Mouse (Mus musculus): ENCODE results near the gene Cela3b. TPM values are rescaled to one million over a fixed set of nuclear protein-coding genes. Genes with fewer than 3 reads are reported as not detected.

Gene Cela3b
- not detected in 2 replicates for polyA plus RNA-seq (2015; fragmentation: Nextera tagmentation; extraction: Ambion mirVana)

- H3K9me3 ChIP-seq (ENCODE audit: control insufficient read depth, low read length): no peaks in the 10 kb centered on the region
- ATAC-seq: no peak
- H3K36me3 ChIP-seq (ENCODE audit: control insufficient read depth, insufficient read depth): no peaks in the 10 kb centered on the region
- no peaks in the 10 kb centered on the region for H3K27me3 ChIP-seq (replicated peaks; ENCODE audit: control insufficient read depth, insufficient read depth, low read length)
- WGBS: 93% methylated on average over 4 of the region's 4 CpGs
- no peak within 1 kb of the TSS for H3K9ac ChIP-seq (replicated peaks; ENCODE audit: low read depth, low read length)
- H3K4me2 ChIP-seq (ENCODE audit: low read length): no peak within 1 kb of the TSS
- no peaks in the 10 kb centered on the region for H3K4me1 ChIP-seq (replicated peaks; ENCODE audit: control insufficient read depth, insufficient read depth, low read length)
- no peak within 1 kb of the TSS for H3K27ac ChIP-seq (ENCODE audit: low read length)
- H3K4me3 ChIP-seq (replicated peaks; ENCODE audit: low read length): no peak within 1 kb of the TSS
These were observed at the start of gene Cela3b for GRCm38 (mm10) chr4:137430502-137430901. TSS of gene Cela3b (minus strand) at chr4:137430540.

GRCm38 (mm10) chr4:137479757-137480156 lies 49.4 kb upstream of the Cela3b start:
- H3K4me2 ChIP-seq (ENCODE audit: low read length): no peak overlapping the region
- WGBS: 6% methylated on average over 6 of the region's 6 CpGs
- peaks cover 14% of the 10 kb centered on the region for H3K4me1 ChIP-seq (replicated peaks; ENCODE audit: control insufficient read depth, insufficient read depth, low read length)
- no peaks in the 10 kb centered on the region for H3K27me3 ChIP-seq (replicated peaks; ENCODE audit: control insufficient read depth, insufficient read depth, low read length)
- no peaks in the 10 kb centered on the region for H3K36me3 ChIP-seq (ENCODE audit: control insufficient read depth, insufficient read depth)
- no peak overlapping the region for H3K27ac ChIP-seq (ENCODE audit: low read length)
- ATAC-seq: no peak
- H3K4me3 ChIP-seq (replicated peaks; ENCODE audit: low read length): no peak overlapping the region
- H3K9me3 ChIP-seq (ENCODE audit: control insufficient read depth, low read length): no peaks in the 10 kb centered on the region
- no peak overlapping the region for H3K9ac ChIP-seq (replicated peaks; ENCODE audit: low read depth, low read length)

- H3K4me2 ChIP-seq (ENCODE audit: low read length): no peak overlapping the region
- peaks cover 9% of the 10 kb centered on the region for H3K4me1 ChIP-seq (replicated peaks; ENCODE audit: control insufficient read depth, insufficient read depth, low read length)
- no peak overlapping the region for H3K4me3 ChIP-seq (replicated peaks; ENCODE audit: low read length)
- no peak overlapping the region for H3K9ac ChIP-seq (replicated peaks; ENCODE audit: low read depth, low read length)
- no peaks in the 10 kb centered on the region for H3K9me3 ChIP-seq (ENCODE audit: control insufficient read depth, low read length)
- ATAC-seq: no peak
- 60% methylated on average over 5 of the region's 5 CpGs for WGBS
- no peak overlapping the region for H3K27ac ChIP-seq (ENCODE audit: low read length)
- H3K36me3 ChIP-seq (ENCODE audit: control insufficient read depth, insufficient read depth): no peaks in the 10 kb centered on the region
- H3K27me3 ChIP-seq (replicated peaks; ENCODE audit: control insufficient read depth, insufficient read depth, low read length): no peaks in the 10 kb centered on the region
These were observed 48.0 kb upstream of the Cela3b start for GRCm38 (mm10) chr4:137478306-137478705.

- Histone ChIP-seq H3K4me3 (replicated peaks; ENCODE audit: low read length) (no peak overlapping the region), H3K9ac (replicated peaks; ENCODE audit: low read depth, low read length) (no peak overlapping the region), H3K27ac (ENCODE audit: low read length) (no peak overlapping the region), H3K9me3 (ENCODE audit: control insufficient read depth, low read length) (no peaks in the 10 kb centered on the region), H3K4me2 (ENCODE audit: low read length) (no peak overlapping the region), H3K27me3 (replicated peaks; ENCODE audit: control insufficient read depth, insufficient read depth, low read length) (no peaks in the 10 kb centered on the region), H3K4me1 (replicated peaks; ENCODE audit: control insufficient read depth, insufficient read depth, low read length) (peaks cover 9% of the 10 kb centered on the region), H3K36me3 (ENCODE audit: control insufficient read depth, insufficient read depth) (no peaks in the 10 kb centered on the region)
- 59% methylated on average over 6 of the region's 6 CpGs for WGBS
- ATAC-seq: no peak
These were observed 47.3 kb upstream of the Cela3b start for GRCm38 (mm10) chr4:137477611-137478010.

GRCm38 (mm10) chr4:137476761-137477237 lies 46.5 kb upstream of the Cela3b start:
- no peak overlapping the region for H3K9ac ChIP-seq (replicated peaks; ENCODE audit: low read depth, low read length)
- H3K36me3 ChIP-seq (ENCODE audit: control insufficient read depth, insufficient read depth): no peaks in the 10 kb centered on the region
- no peak overlapping the region for H3K4me2 ChIP-seq (ENCODE audit: low read length)
- peaks cover 9% of the 10 kb centered on the region for H3K4me1 ChIP-seq (replicated peaks; ENCODE audit: control insufficient read depth, insufficient read depth, low read length)
- H3K27me3 ChIP-seq (replicated peaks; ENCODE audit: control insufficient read depth, insufficient read depth, low read length): no peaks in the 10 kb centered on the region
- ATAC-seq: no peak
- H3K4me3 ChIP-seq (replicated peaks; ENCODE audit: low read length): no peak overlapping the region
- no peak overlapping the region for H3K27ac ChIP-seq (ENCODE audit: low read length)
- no peaks in the 10 kb centered on the region for H3K9me3 ChIP-seq (ENCODE audit: control insufficient read depth, low read length)
- whole genome bisulfite sequencing: 25% methylated on average over 17 of the region's 17 CpGs

GRCm38 (mm10) chr4:137476065-137476760 lies 45.9 kb upstream of the Cela3b start:
- Histone ChIP-seq H3K9me3 (ENCODE audit: control insufficient read depth, low read length) (no peaks in the 10 kb centered on the region), H3K36me3 (ENCODE audit: control insufficient read depth, insufficient read depth) (no peaks in the 10 kb centered on the region), H3K4me1 (replicated peaks; ENCODE audit: control insufficient read depth, insufficient read depth, low read length) (peaks cover 9% of the 10 kb centered on the region), H3K9ac (replicated peaks; ENCODE audit: low read depth, low read length) (no peak overlapping the region), H3K4me3 (replicated peaks; ENCODE audit: low read length) (no peak overlapping the region), H3K27ac (ENCODE audit: low read length) (no peak overlapping the region), H3K27me3 (replicated peaks; ENCODE audit: control insufficient read depth, insufficient read depth, low read length) (no peaks in the 10 kb centered on the region), H3K4me2 (ENCODE audit: low read length) (no peak overlapping the region)
- ATAC-seq: no peak
- WGBS: 43% methylated on average over 10 of the region's 10 CpGs

- no peak overlapping the region for H3K4me2 ChIP-seq (ENCODE audit: low read length)
- H3K9ac ChIP-seq (replicated peaks; ENCODE audit: low read depth, low read length): no peak overlapping the region
- ATAC-seq: no peak
- H3K27me3 ChIP-seq (replicated peaks; ENCODE audit: control insufficient read depth, insufficient read depth, low read length): no peaks in the 10 kb centered on the region
- H3K9me3 ChIP-seq (ENCODE audit: control insufficient read depth, low read length): no peaks in the 10 kb centered on the region
- WGBS: 88% methylated on average over 13 of the region's 13 CpGs
- peaks cover 9% of the 10 kb centered on the region for H3K4me1 ChIP-seq (replicated peaks; ENCODE audit: control insufficient read depth, insufficient read depth, low read length)
- H3K27ac ChIP-seq (ENCODE audit: low read length): no peak overlapping the region
- no peaks in the 10 kb centered on the region for H3K36me3 ChIP-seq (ENCODE audit: control insufficient read depth, insufficient read depth)
- H3K4me3 ChIP-seq (replicated peaks; ENCODE audit: low read length): no peak overlapping the region
These were observed 45.1 kb upstream of the Cela3b start for GRCm38 (mm10) chr4:137475271-137476050.

- 96% methylated on average over 7 of the region's 7 CpGs for WGBS
- ATAC-seq: no peak
These were observed 44.4 kb upstream of the Cela3b start for GRCm38 (mm10) chr4:137474694-137475093.

GRCm38 (mm10) chr4:137473701-137474388 lies 43.5 kb upstream of the Cela3b start:
- 82% methylated on average over 18 of the region's 18 CpGs for WGBS
- Histone ChIP-seq H3K4me2 (ENCODE audit: low read length) (no peak overlapping the region), H3K4me3 (replicated peaks; ENCODE audit: low read length) (no peak overlapping the region), H3K4me1 (replicated peaks; ENCODE audit: control insufficient read depth, insufficient read depth, low read length) (peaks cover 16% of the 10 kb centered on the region), H3K27me3 (replicated peaks; ENCODE audit: control insufficient read depth, insufficient read depth, low read length) (no peaks in the 10 kb centered on the region), H3K9ac (replicated peaks; ENCODE audit: low read depth, low read length) (no peak overlapping the region), H3K27ac (ENCODE audit: low read length) (no peak overlapping the region), H3K36me3 (ENCODE audit: control insufficient read depth, insufficient read depth) (no peaks in the 10 kb centered on the region), H3K9me3 (ENCODE audit: control insufficient read depth, low read length) (no peaks in the 10 kb centered on the region)
- ATAC-seq: no peak

More at GRCm38 (mm10) chr4:137474694-137475093, 44.4 kb upstream of the Cela3b start:
- Histone ChIP-seq H3K4me2 (ENCODE audit: low read length) (no peak overlapping the region), H3K36me3 (ENCODE audit: control insufficient read depth, insufficient read depth) (no peaks in the 10 kb centered on the region), H3K9me3 (ENCODE audit: control insufficient read depth, low read length) (no peaks in the 10 kb centered on the region), H3K27ac (ENCODE audit: low read length) (no peak overlapping the region), H3K27me3 (replicated peaks; ENCODE audit: control insufficient read depth, insufficient read depth, low read length) (no peaks in the 10 kb centered on the region), H3K4me3 (replicated peaks; ENCODE audit: low read length) (no peak overlapping the region), H3K9ac (replicated peaks; ENCODE audit: low read depth, low read length) (no peak overlapping the region), H3K4me1 (replicated peaks; ENCODE audit: control insufficient read depth, insufficient read depth, low read length) (peaks cover 9% of the 10 kb centered on the region; the same call in 1 of the 2 replicates)
